Mouse (Mus musculus) erythroid progenitor cell, adult 5-6 weeks (primary cell): Measurements from ENCODE around the gene Ilf2. TPM values are rescaled to one million over a fixed set of nuclear protein-coding genes. Genes with fewer than 3 reads are reported as not detected.

Experiments used
- ATAC-seq: replicated peaks from 2 replicates; pipeline ENCODE4 v1.8.0; 2016; ENCODE audit warnings: moderate number of reproducible peaks, mild to moderate bottlenecking, moderate TSS enrichment, inconsistent platforms; ENCODE audit not compliant: poor library complexity, low FRiP score, severe bottlenecking
- total RNA-seq, 2 experiments: library from RNA; stranded (forward) in 1 of 2; stranded (reverse) in 1 of 2; fragments of 150-400 nt in 1 of 2; fragments of 186-747, 209-891 nt in 1 of 2; gene quantifications; 2 replicates each; pipeline versions ENCODE4 v1.2.3 to v1.2.4; 2015 to 2017; ENCODE audit warnings: low replicate concordance in 2 of 2

Ilf2 gene
- total RNA-seq, 2 experiments from 2014 or later = 61.6 to 150 TPM

GRCm38 (mm10) chr3:90506362-90506761 is 30.4 kb downstream of the Ilf2 start:
- ATAC-seq = no peak

- peak; percentile 3; the same call in 1 of the 2 replicates for ATAC-seq
Measured at GRCm38 (mm10) chr3:90508287-90508949, 32.5 kb downstream of the Ilf2 start.

GRCm38 (mm10) chr3:90508950-90509746 is 33.2 kb downstream of the Ilf2 start, which contains the start of gene Chtop:
Gene Chtop, minus strand, starts transcription at chr3:90509498.
- peak; percentile 82 for ATAC-seq

GRCm38 (mm10) chr3:90509747-90510123 is 33.8 kb downstream of the Ilf2 start:
- ATAC-seq = no peak

- no peak for ATAC-seq
Measured at GRCm38 (mm10) chr3:90512276-90512675, 36.4 kb downstream of the Ilf2 start.

GRCm38 (mm10) chr3:90512948-90513642 is 37.2 kb downstream of the Ilf2 start:
- no peak for ATAC-seq

GRCm38 (mm10) chr3:90513796-90514590 is 38.1 kb downstream of the Ilf2 start, which contains the start of the genes S100a1 and S100a13:
Gene S100a1, minus strand, starts transcription at chr3:90514392.
Gene S100a13, plus strand, starts transcription at chr3:90514435.
- peak; percentile 64 for ATAC-seq

- ATAC-seq = peak; percentile 92
Measured at GRCm38 (mm10) chr3:90514691-90515090, 38.8 kb downstream of the Ilf2 start.

GRCm38 (mm10) chr3:90515242-90515641 is 39.3 kb downstream of the Ilf2 start:
- ATAC-seq = no peak

GRCm38 (mm10) chr3:90515789-90516188 is 39.9 kb downstream of the Ilf2 start:
- ATAC-seq = no peak

- no peak for ATAC-seq
Measured at GRCm38 (mm10) chr3:90517711-90518110, 41.8 kb downstream of the Ilf2 start.

- peak; percentile 79 for ATAC-seq
Measured at GRCm38 (mm10) chr3:90525421-90525820, 49.5 kb downstream of the Ilf2 start.

- 0 out of 2 replicates have a peak, but pooled peaks have one; percentile 17 for ATAC-seq
Measured at GRCm38 (mm10) chr3:90526076-90526475, 50.1 kb downstream of the Ilf2 start.

GRCm38 (mm10) chr3:90526580-90526979 is 50.7 kb downstream of the Ilf2 start, which contains the start of gene S100a14:
Gene S100a14, plus strand, starts transcription at chr3:90526856.
- peak; percentile 87 for ATAC-seq

GRCm38 (mm10) chr3:90527291-90527873 is 51.5 kb downstream of the Ilf2 start:
- ATAC-seq = no peak

GRCm38 (mm10) chr3:90531713-90532112 is 55.8 kb downstream of the Ilf2 start:
- ATAC-seq = no peak

GRCm38 (mm10) chr3:90535446-90535845 is 59.5 kb downstream of the Ilf2 start:
- no peak for ATAC-seq

- no peak for ATAC-seq
Measured at GRCm38 (mm10) chr3:90537141-90537904, 61.4 kb downstream of the Ilf2 start, which contains the start of gene S100a16. Gene S100a16, plus strand, starts transcription at chr3:90537254.
